Mouse (Mus musculus) embryonic facial prominence, embryonic 12.5 days (tissue): ENCODE data around the gene Iqcf6. TPM values are rescaled to one million over a fixed set of nuclear protein-coding genes. Genes with fewer than 3 reads are reported as not detected.

Experiments
- ATAC-seq: fragments of 200-750 bp; cut with Nextera tagmentation; 2 replicates; pipeline ENCODE4 v1.8.0; 2017; ENCODE audit not compliant: insufficient number of reproducible peaks, insufficient read depth, low FRiP score, low TSS enrichment
- H3K27ac ChIP-seq: fragments of 300-500 bp; sonication (generic); 2 replicates; pipeline ENCODE4 v1.5.1; 2016; ENCODE audit warnings: mild to moderate bottlenecking
- H3K27me3 ChIP-seq: fragments of 300-500 bp; sonication (generic); 2 replicates; pipeline ENCODE4 v1.6.1; 2016; ENCODE audit warnings: mild to moderate bottlenecking, moderate library complexity
- H3K36me3 ChIP-seq: fragments of 300-500 bp; sonication (generic); 2 replicates; pipeline ENCODE4 v1.6.1; 2016; ENCODE audit warnings: mild to moderate bottlenecking
- H3K4me1 ChIP-seq: fragments of 300-500 bp; sonication (generic); 2 replicates; pipeline ENCODE4 v1.6.1; 2016
- H3K4me2 ChIP-seq: fragments of 300-500 bp; sonication (generic); replicated peaks from 2 replicates; pipeline ENCODE4 v1.6.1; 2016; ENCODE audit warnings: mild to moderate bottlenecking, moderate library complexity
- H3K4me3 ChIP-seq: fragments of 300-500 bp; sonication (generic); 2 replicates; pipeline ENCODE4 v1.5.1; 2016; ENCODE audit warnings: mild to moderate bottlenecking
- H3K9ac ChIP-seq: fragments of 300-500 bp; sonication (generic); 2 replicates; pipeline ENCODE4 v1.6.1; 2016; ENCODE audit warnings: mild to moderate bottlenecking, moderate library complexity
- H3K9me3 ChIP-seq: fragments of 300-500 bp; sonication (generic); 2 replicates; pipeline ENCODE4 v1.6.1; 2016; ENCODE audit warnings: mild to moderate bottlenecking, moderate library complexity
- WGBS: fragments of 180-500 bp; shearing (Covaris S2); methylation state at CpG from one replicate; pipeline ENCODE4 v1.1.7; 2016; 5-methylcytosine and 5-hydroxymethylcytosine counted together
- polyA plus RNA-seq: library from polyadenylated mRNA; unstranded; fragments of >200 nt; fragmentation: Nextera tagmentation; extraction: Ambion mirVana; gene quantifications from 2 replicates; pipeline ENCODE4 v1.2.1, GENCODE M21; 2016

Gene Iqcf6
- polyA plus RNA-seq, 1 experiment from 2014 or later, result not detected

DNA sequence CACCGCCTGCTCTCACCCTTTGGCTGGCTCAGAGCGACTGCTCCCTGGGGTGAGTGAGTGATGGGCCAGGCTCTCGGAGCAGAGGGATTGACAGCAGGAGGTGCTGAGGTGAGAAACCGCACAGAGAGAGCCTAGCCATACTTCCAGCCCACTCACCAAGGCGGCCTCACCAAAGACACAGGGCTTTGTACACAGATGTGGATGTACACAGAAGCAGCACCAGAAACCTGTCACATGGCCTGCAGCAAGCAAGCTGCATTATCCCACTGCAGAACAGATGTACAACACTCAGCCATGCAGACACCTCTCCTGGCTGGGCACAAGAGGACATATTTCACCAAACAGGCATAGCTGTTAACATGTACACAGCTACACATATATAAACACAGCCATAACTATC is 31.2 kb downstream of the Iqcf6 start:
- no peak overlapping the region for H3K4me2 ChIP-seq
- H3K4me1 ChIP-seq, result peaks cover 10% of the 10 kb centered on the region
- no peak overlapping the region for H3K4me3 ChIP-seq
- H3K27me3 ChIP-seq, result peaks cover 25% of the 10 kb centered on the region
- no peak overlapping the region for H3K27ac ChIP-seq
- H3K9ac ChIP-seq, result no peak overlapping the region
- peaks cover 43% of the 10 kb centered on the region for H3K36me3 ChIP-seq
- 43% methylated on average over 5 of the region's 5 CpGs for WGBS
- H3K9me3 ChIP-seq, result no peaks in the 10 kb centered on the region
- ATAC-seq, result no peak

DNA sequence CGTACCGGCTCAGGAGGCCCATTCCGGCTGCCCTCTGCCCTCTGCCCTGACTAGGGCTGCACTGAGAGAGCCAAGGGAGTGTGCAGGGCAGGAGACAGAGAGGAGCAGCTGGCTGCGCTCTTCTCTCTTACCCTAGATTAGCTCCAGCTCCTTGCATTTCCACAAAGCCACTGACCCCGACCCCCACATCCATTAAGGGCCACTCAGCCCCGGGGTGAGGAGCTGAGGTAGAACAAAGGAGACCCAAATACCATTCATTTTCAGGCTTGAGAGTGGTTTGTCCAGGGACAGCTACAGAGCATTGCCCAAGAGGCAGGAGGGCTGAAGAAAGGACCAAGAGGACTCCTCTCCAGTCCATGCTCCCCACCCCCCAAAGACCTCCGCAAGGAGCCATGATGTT is 33.1 kb downstream of the Iqcf6 start:
- no peak overlapping the region for H3K4me2 ChIP-seq
- no peaks in the 10 kb centered on the region for H3K9me3 ChIP-seq
- no peak overlapping the region for H3K27ac ChIP-seq
- H3K4me1 ChIP-seq, result peaks cover 10% of the 10 kb centered on the region
- no peak overlapping the region for H3K4me3 ChIP-seq
- 39% methylated on average over 7 of the region's 7 CpGs for WGBS
- ATAC-seq, result no peak
- peaks cover 16% of the 10 kb centered on the region for H3K27me3 ChIP-seq
- H3K36me3 ChIP-seq, result peaks cover 49% of the 10 kb centered on the region
- H3K9ac ChIP-seq, result no peak overlapping the region

GRCm38 (mm10) chr9:106659935-106660334 is 33.6 kb downstream of the Iqcf6 start:
- peaks cover 11% of the 10 kb centered on the region for H3K27me3 ChIP-seq
- H3K27ac ChIP-seq, result no peak overlapping the region
- H3K9me3 ChIP-seq, result no peaks in the 10 kb centered on the region
- no peak overlapping the region for H3K4me3 ChIP-seq
- 86% methylated on average over 1 of the region's 1 CpGs for WGBS
- H3K4me1 ChIP-seq, result peaks cover 9% of the 10 kb centered on the region
- H3K36me3 ChIP-seq, result peaks cover 51% of the 10 kb centered on the region
- ATAC-seq, result no peak
- no peak overlapping the region for H3K4me2 ChIP-seq
- H3K9ac ChIP-seq, result no peak overlapping the region

DNA sequence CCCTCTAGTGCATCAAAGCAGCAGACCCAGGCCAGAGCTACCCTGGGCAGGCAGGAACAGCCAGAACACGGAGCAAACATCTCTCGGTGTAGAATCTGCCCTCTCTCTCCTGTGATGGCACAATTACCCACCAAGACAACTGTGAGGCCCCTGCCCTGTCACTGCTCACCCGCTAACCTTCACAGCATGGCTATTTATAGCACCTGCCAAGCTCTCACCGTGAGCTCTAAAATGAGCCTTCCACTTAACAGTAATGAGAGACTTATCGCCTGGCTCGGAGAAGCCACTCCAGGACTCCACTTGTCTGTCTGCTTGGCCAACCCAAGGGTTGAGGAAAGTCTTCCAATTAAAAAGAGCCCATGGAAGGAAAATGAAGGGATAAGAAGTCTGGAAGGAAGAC is 36.8 kb downstream of the Iqcf6 start:
- H3K36me3 ChIP-seq, result peaks cover 67% of the 10 kb centered on the region
- ATAC-seq, result no peak
- WGBS, result 84% methylated on average over 6 of the region's 6 CpGs
- no peaks in the 10 kb centered on the region for H3K9me3 ChIP-seq
- H3K27me3 ChIP-seq, result no peaks in the 10 kb centered on the region
- no peaks in the 10 kb centered on the region for H3K4me1 ChIP-seq
- H3K27ac ChIP-seq, result no peak overlapping the region
- no peak overlapping the region for H3K9ac ChIP-seq
- H3K4me3 ChIP-seq, result no peak overlapping the region
- no peak overlapping the region for H3K4me2 ChIP-seq

- H3K36me3 ChIP-seq, result peaks cover 63% of the 10 kb centered on the region
- 63% methylated on average over 4 of the region's 4 CpGs for WGBS
- H3K4me1 ChIP-seq, result no peaks in the 10 kb centered on the region
- H3K4me2 ChIP-seq, result no peak overlapping the region
- no peak overlapping the region for H3K27ac ChIP-seq
- ATAC-seq, result no peak
- H3K27me3 ChIP-seq, result no peaks in the 10 kb centered on the region
- no peak overlapping the region for H3K4me3 ChIP-seq
- H3K9ac ChIP-seq, result no peak overlapping the region
- H3K9me3 ChIP-seq, result no peaks in the 10 kb centered on the region
Observed at GRCm38 (mm10) chr9:106664433-106664832, 38.1 kb downstream of the Iqcf6 start.

DNA sequence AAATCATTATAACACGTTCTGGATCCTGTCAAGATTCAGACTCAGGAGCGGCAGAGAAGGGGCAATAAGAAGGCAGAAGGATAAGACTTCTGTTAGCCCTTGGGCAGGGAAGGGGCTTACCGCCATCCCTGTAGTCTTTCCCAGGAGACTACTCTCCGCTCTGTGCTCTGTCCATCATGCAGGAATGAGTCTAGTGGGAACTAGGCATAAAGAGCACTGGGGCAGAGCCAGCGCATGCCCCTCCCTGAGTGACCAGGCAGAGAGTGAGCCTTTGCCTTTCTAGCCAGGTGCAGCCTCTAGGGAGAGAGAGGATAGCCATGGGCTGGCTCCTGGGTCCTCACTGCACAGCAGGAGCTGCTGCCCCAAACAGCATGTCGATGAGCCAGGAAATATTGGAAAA is 38.5 kb downstream of the Iqcf6 start:
- H3K4me3 ChIP-seq, result no peak overlapping the region
- no peaks in the 10 kb centered on the region for H3K27me3 ChIP-seq
- no peaks in the 10 kb centered on the region for H3K9me3 ChIP-seq
- no peak for ATAC-seq
- no peak overlapping the region for H3K4me2 ChIP-seq
- H3K9ac ChIP-seq, result no peak overlapping the region
- 77% methylated on average over 6 of the region's 6 CpGs for WGBS
- no peak overlapping the region for H3K27ac ChIP-seq
- peaks cover 63% of the 10 kb centered on the region for H3K36me3 ChIP-seq
- no peaks in the 10 kb centered on the region for H3K4me1 ChIP-seq

DNA sequence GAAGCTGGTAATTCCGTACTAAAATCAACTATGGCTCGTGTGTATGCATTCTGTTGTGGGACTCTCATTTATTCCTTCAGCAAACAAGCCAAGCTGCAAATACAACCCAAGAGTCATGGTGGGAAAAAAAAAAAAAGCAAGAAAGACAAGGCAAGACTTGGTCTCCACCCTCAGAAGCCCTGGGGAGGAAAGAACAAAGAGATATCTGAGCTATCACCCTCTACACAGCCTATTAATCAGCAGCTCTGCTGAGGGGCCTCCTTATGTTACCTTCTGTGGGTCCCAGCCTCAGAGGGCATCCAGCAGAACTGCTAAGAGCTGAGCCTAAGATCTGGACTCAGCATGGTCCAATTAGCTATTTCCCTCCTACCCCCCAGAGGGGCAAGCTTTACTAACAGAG is 47.5 kb downstream of the Iqcf6 start:
- Histone ChIP-seq H3K9me3 (no peaks in the 10 kb centered on the region), H3K27me3 (no peaks in the 10 kb centered on the region), H3K9ac (no peak overlapping the region), H3K4me1 (no peaks in the 10 kb centered on the region), H3K36me3 (peaks cover 59% of the 10 kb centered on the region), H3K4me3 (no peak overlapping the region), H3K4me2 (no peak overlapping the region), H3K27ac (no peak overlapping the region)
- no peak for ATAC-seq
- WGBS, result 84% methylated on average over 2 of the region's 2 CpGs

DNA sequence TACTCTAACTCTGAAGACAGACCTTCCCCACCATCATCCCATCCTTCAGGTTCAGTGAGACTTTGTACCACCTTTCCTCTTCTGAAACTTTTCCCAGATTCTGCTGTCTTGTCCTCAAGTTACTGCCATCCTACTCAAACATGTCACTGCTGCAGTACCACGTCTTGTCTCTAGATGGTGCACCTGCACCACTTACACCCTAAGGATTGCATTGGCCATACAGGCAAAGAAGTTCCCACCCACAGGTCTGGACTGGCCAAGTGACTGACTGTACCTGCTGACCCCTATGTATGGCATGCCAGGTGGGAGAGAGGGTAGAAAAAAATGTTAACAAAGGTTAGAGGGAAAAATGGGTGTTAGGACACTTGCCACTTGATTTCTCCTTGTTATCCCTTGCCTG is 49.1 kb downstream of the Iqcf6 start:
- no peak overlapping the region for H3K4me3 ChIP-seq
- no peak overlapping the region; the same call in 1 of the 2 replicates for H3K9ac ChIP-seq
- no peaks in the 10 kb centered on the region for H3K27me3 ChIP-seq
- 0 out of 2 replicates have a peak, but pooled peaks have one; percentile 44 for ATAC-seq
- H3K4me1 ChIP-seq, result no peaks in the 10 kb centered on the region
- 0% methylated on average over 1 of the region's 1 CpGs for WGBS
- no peak overlapping the region for H3K4me2 ChIP-seq
- H3K27ac ChIP-seq, result no peak overlapping the region
- H3K36me3 ChIP-seq, result peaks cover 55% of the 10 kb centered on the region
- H3K9me3 ChIP-seq, result no peaks in the 10 kb centered on the region

DNA sequence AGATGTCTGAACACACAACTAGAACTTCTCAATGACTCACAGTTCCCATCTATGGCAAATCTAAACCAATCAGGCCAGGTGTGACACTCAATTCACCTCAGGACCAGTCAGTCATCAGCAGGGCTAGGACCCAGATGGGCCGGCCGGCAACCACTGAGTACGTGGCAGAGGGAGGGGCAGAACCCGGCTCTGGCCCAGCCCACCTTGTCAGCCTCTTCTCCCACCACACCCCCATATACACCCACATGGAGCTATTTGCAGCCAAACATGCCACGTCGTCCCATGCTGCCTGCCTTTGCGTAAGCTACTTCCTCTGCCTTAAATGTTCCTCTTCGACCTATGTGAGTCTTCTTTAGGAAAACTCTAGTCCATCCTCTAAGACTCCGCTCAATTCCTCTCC is 49.6 kb downstream of the Iqcf6 start:
- 66% methylated on average over 9 of the region's 9 CpGs for WGBS
- Histone ChIP-seq H3K27ac (no peak overlapping the region), H3K9me3 (no peaks in the 10 kb centered on the region), H3K4me1 (no peaks in the 10 kb centered on the region), H3K36me3 (peaks cover 50% of the 10 kb centered on the region), H3K4me3 (no peak overlapping the region), H3K27me3 (no peaks in the 10 kb centered on the region), H3K9ac (no peak overlapping the region), H3K4me2 (no peak overlapping the region)
- ATAC-seq, result no peak

- no peak overlapping the region for H3K9ac ChIP-seq
- no peak for ATAC-seq
- no peaks in the 10 kb centered on the region for H3K27me3 ChIP-seq
- no peak overlapping the region for H3K4me2 ChIP-seq
- H3K4me1 ChIP-seq, result no peaks in the 10 kb centered on the region
- H3K4me3 ChIP-seq, result no peak overlapping the region
- H3K27ac ChIP-seq, result no peak overlapping the region
- WGBS, result 83% methylated on average over 4 of the region's 4 CpGs
- no peaks in the 10 kb centered on the region for H3K9me3 ChIP-seq
- H3K36me3 ChIP-seq, result peaks cover 48% of the 10 kb centered on the region
Observed at GRCm38 (mm10) chr9:106676571-106676970, 50.2 kb downstream of the Iqcf6 start.

Other genes with a start within 250 kb of the Iqcf6 start
- 878 and 882 TPM in 2 replicates for gene Rpl29, start 197.1 kb upstream of the Iqcf6 start, polyA plus RNA-seq
- gene Acy1, start 188.3 kb upstream of the Iqcf6 start, polyA plus RNA-seq, result 49.0 and 49.1 TPM in 2 replicates
- 12.5 and 14.0 TPM in 2 replicates for gene Abhd14b, start 179.1 kb upstream of the Iqcf6 start, polyA plus RNA-seq
- gene Abhd14a, start 178.9 kb upstream of the Iqcf6 start, polyA plus RNA-seq, result 58.5 and 61.3 TPM in 2 replicates
- 213 and 222 TPM in 2 replicates for gene Pcbp4, start 173.3 kb upstream of the Iqcf6 start, polyA plus RNA-seq
- gene Gpr62, start 160.6 kb upstream of the Iqcf6 start, polyA plus RNA-seq, result 0.62 and 0.70 TPM in 2 replicates
- gene Rrp9, start 150.6 kb upstream of the Iqcf6 start, polyA plus RNA-seq, result 52.8 and 57.9 TPM in 2 replicates
- gene Parp3, start 149.6 kb upstream of the Iqcf6 start, polyA plus RNA-seq, result 3.7 and 4.6 TPM in 2 replicates
- not detected in 2 replicates for gene Iqcf1, start 126.6 kb upstream of the Iqcf6 start, polyA plus RNA-seq
- not detected in 2 replicates for gene Iqcf5, start 112.0 kb upstream of the Iqcf6 start, polyA plus RNA-seq
- gene Iqcf3, start 65.0 kb upstream of the Iqcf6 start, polyA plus RNA-seq, result not detected in 2 replicates
- not detected in 2 replicates for gene Iqcf4, start 55.6 kb upstream of the Iqcf6 start, polyA plus RNA-seq
- gene Grm2, start 29.5 kb downstream of the Iqcf6 start, polyA plus RNA-seq, result 0.93 and 2.0 TPM in 2 replicates
- 46.0 and 47.3 TPM in 2 replicates for gene Tex264, start 59.3 kb downstream of the Iqcf6 start, polyA plus RNA-seq
- gene Rad54l2, start 162.6 kb downstream of the Iqcf6 start, polyA plus RNA-seq, result 9.7 and 11.3 TPM in 2 replicates
- gene Dcaf1, start 195.3 kb downstream of the Iqcf6 start, polyA plus RNA-seq, result 21.8 and 23.6 TPM in 2 replicates